Mouse (Mus musculus) testis, adult 2 months (tissue): Measurements from ENCODE around the gene Timm17b.

Source experiments
- CTCF ChIP-seq: fragments of 200-500 bp; IDR thresholded peaks from 2 replicates; pipeline ENCODE4 v1.5.1; 2012; ENCODE audit warnings: low read depth, mild to moderate bottlenecking, inconsistent platforms, low read length, moderate library complexity; ENCODE audit not compliant: control insufficient read depth, insufficient read depth, insufficient replicate concordance
- POLR2A ChIP-seq: fragments of 200-500 bp; IDR thresholded peaks from 2 replicates; pipeline ENCODE4 v1.6.1; 2012; ENCODE audit warnings: low read depth, mild to moderate bottlenecking, inconsistent platforms, low read length, moderate library complexity; ENCODE audit not compliant: control insufficient read depth

DNA sequence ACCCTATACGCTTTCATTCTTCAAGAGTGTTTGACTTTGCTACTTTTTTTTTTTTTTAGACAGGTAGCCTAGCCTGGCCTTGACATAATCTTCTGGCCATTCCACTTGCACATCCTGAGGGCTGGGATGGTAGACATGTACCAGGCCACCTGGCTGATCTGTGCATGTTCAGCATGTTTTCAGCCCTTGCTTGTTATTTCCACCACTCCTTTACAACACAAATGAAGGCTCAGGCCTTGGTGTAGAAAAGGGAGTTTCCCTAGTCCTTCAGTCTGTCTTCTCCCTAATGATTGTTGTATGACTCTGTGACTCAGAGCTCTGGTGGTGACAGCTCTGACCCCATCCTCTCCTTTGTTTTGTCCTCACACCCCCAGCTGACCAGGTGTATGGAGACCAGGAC is 32.0 kb upstream of the Timm17b start:
- TF ChIP-seq POLR2A = no peak
- no peak for TF ChIP-seq CTCF
